Mouse (Mus musculus) embryonic facial prominence, embryonic 14.5 days (tissue): Measurements from ENCODE around the gene Wnt9a. TPM values are rescaled to one million over a fixed set of nuclear protein-coding genes. Genes with fewer than 3 reads are reported as not detected.

Experiments used
- ATAC-seq: fragments of 200-750 bp; cut with Nextera tagmentation; 2 replicates; pipeline ENCODE4 v1.8.0; 2017; ENCODE audit warnings: low read depth, moderate number of reproducible peaks, moderate TSS enrichment
- DNase-seq: peaks from one replicate; pipeline ENCODE4 v3.0.0-alpha.2; 2015; ENCODE audit warnings: low spot score
- H3K27ac ChIP-seq: fragments of 300-500 bp; sonication (generic); replicated peaks from 2 replicates; pipeline ENCODE4 v1.5.1; 2014; ENCODE audit warnings: low read depth, mild to moderate bottlenecking, low read length, moderate library complexity
- H3K27me3 ChIP-seq: fragments of 300-500 bp; sonication (generic); replicated peaks from 2 replicates; pipeline ENCODE4 v1.6.1; 2014; ENCODE audit warnings: low read length; ENCODE audit not compliant: control insufficient read depth, insufficient read depth
- H3K36me3 ChIP-seq: fragments of 300-500 bp; sonication (generic); 2 replicates; pipeline ENCODE4 v1.6.1; 2014; ENCODE audit warnings: low read length, mixed read lengths; ENCODE audit not compliant: control insufficient read depth, insufficient read depth
- H3K4me1 ChIP-seq: fragments of 300-500 bp; sonication (generic); 2 replicates; pipeline ENCODE4 v1.6.1; 2014; ENCODE audit warnings: antibody characterized with exemption, low read length; ENCODE audit not compliant: control insufficient read depth, insufficient read depth
- H3K4me2 ChIP-seq: fragments of 300-500 bp; sonication (generic); 2 replicates; pipeline ENCODE4 v1.6.1; 2014; ENCODE audit warnings: low read depth, mild to moderate bottlenecking, low read length, moderate library complexity, mixed read lengths
- H3K4me3 ChIP-seq: fragments of 300-500 bp; sonication (generic); 2 replicates; pipeline ENCODE4 v1.5.1; 2014; ENCODE audit warnings: low read depth, mild to moderate bottlenecking, low read length
- H3K9ac ChIP-seq: fragments of 300-500 bp; sonication (generic); 2 replicates; pipeline ENCODE4 v1.6.1; 2014; ENCODE audit warnings: low read depth, mild to moderate bottlenecking, low read length, moderate library complexity, mixed read lengths
- H3K9me3 ChIP-seq: fragments of 300-500 bp; sonication (generic); 2 replicates; pipeline ENCODE4 v1.6.1; 2016; ENCODE audit warnings: low read length; ENCODE audit not compliant: control insufficient read depth
- WGBS: fragments of 180-500 bp; shearing (Covaris S2); extraction: QIAGEN DNeasy Blood & Tissue Kit; methylation state at CpG from one replicate; pipeline ENCODE4 v1.1.7; 2014; 5-methylcytosine and 5-hydroxymethylcytosine counted together
- polyA plus RNA-seq: library from polyadenylated mRNA; unstranded; fragments of >200 nt; fragmentation: Nextera tagmentation; extraction: Ambion mirVana; gene quantifications from 2 replicates; pipeline ENCODE4 v1.2.1, GENCODE M21; 2014

Wnt9a gene
- polyA plus RNA-seq, 1 experiment from 2014 or later = 4.8 TPM

DNA sequence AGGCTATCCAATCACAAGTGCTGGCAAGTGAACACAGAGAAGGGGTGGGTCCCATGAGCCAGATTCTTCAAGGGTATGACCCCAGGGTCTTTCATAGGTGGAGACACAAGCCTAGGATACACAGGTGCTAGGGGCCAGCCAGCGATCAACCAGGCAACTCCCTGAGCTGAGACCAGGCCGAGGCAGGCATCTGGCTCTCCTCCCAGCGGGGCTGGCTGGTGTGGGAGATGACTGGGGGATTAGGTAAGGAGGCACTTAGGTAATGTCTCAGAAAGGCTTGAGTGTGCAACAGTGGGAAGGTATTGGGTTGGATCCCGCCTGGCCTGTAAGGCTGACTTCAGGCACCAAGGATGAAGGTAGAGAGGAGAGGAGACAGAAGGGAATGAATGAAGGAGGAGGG lies 28.4 kb downstream of the Wnt9a start:
- Histone ChIP-seq H3K36me3 (0 out of 2 replicates have a peak, but pooled peaks cover 9% of the 10 kb centered on the region), H3K4me2 (no peak overlapping the region), H3K4me1 (peaks cover 10% of the 10 kb centered on the region; the same call in 1 of the 2 replicates), H3K27ac (no peak overlapping the region), H3K27me3 (no peaks in the 10 kb centered on the region), H3K9me3 (no peaks in the 10 kb centered on the region), H3K9ac (no peak overlapping the region), H3K4me3 (no peak overlapping the region)
- ATAC-seq = no peak
- 70% methylated on average over 4 of the region's 4 CpGs for WGBS
- DNase-seq = no peak

DNA sequence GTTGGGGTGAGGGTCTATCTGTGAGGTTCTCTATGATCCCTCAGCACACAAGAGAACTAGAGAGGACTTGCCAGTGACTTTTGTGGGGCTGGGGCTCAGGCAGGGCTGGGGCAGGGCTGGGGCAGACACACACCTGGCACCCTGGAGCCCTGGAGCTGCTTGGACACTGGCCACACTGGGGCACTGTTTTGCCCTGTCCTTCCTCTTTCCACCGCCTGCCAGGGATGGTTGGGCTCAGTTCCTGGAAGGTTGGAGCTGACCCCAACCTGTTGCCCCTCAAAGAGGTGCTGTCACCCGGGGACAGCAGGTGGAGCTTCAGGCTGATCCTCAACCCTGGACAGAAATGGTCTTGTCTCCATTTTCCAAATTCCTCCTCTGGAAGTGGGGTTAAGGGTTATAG lies 29.2 kb downstream of the Wnt9a start:
- peaks cover 10% of the 10 kb centered on the region; the same call in 1 of the 2 replicates for H3K4me1 ChIP-seq
- 54% methylated on average over 2 of the region's 2 CpGs for WGBS
- DNase-seq = no peak
- no peak overlapping the region for H3K4me3 ChIP-seq
- H3K9me3 ChIP-seq = no peaks in the 10 kb centered on the region
- no peak overlapping the region for H3K9ac ChIP-seq
- no peak overlapping the region for H3K27ac ChIP-seq
- 0 out of 2 replicates have a peak, but pooled peaks cover 9% of the 10 kb centered on the region for H3K36me3 ChIP-seq
- H3K27me3 ChIP-seq = no peaks in the 10 kb centered on the region
- no peak overlapping the region for H3K4me2 ChIP-seq
- no peak for ATAC-seq

DNA sequence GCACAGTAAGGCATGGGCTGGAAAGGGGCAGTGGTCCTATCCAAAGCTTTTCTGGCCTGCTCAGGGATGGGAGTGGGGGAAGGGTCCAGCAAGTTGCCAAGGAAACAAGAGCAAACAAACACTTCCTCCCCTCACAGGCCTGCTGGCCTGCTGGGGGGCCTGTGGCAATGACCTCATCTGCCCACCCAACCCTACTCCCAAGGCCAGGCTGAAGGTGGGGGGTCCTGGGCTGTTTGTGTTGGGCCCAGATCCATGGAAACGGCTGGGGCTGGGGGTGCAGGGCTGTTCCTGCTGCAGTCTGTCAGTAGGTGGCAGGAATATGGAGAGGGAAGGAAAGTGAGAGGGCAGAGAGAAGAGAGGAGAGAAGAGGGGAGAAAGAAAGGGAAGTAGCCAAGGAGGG lies 29.7 kb downstream of the Wnt9a start:
- 23% methylated on average over 1 of the region's 1 CpGs for WGBS
- Histone ChIP-seq H3K4me3 (no peak overlapping the region), H3K27ac (no peak overlapping the region), H3K4me2 (no peak overlapping the region), H3K4me1 (peaks cover 10% of the 10 kb centered on the region; the same call in 1 of the 2 replicates), H3K9ac (no peak overlapping the region), H3K36me3 (0 out of 2 replicates have a peak, but pooled peaks cover 5% of the 10 kb centered on the region), H3K27me3 (no peaks in the 10 kb centered on the region), H3K9me3 (no peaks in the 10 kb centered on the region)
- DNase-seq = no peak
- ATAC-seq = peak; percentile 60; the same call in 1 of the 2 replicates

DNA sequence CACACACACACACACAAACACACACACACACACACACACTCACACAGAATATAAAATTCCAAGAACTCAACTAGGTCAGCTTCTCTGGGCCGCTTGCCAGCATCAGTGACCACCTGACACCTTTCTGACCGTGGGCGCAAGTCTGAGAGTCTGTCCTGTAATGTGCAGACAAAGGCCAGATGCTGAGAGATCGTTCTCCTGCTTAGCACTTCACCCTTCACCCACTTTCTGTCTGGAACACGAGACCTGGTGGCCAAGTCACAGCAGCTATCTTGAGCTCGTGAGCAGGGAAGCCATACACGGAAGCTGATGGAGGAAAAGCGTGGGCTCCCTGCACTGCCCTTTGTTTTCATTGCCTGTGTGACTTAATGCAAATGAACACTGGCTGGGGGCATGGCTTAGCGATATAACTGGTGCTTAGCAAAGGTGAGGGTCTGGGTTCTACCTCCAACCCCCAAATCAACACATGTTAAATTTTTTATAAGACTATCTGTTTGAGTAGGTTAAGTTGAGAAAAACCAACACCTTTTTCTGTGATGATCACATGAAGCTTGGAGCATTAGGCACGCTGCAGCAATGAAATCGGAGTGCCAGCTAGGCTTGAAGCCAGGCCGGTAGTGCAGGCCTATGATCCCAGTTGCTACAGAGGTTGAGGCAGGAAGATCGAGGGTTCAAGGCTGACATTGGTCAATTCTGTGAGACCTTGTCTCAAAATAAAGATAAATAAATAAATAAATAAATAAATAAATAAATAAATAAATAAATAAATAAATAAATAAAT lies 31.4 kb downstream of the Wnt9a start:
- H3K9ac ChIP-seq = no peak overlapping the region
- no peak overlapping the region for H3K4me3 ChIP-seq
- 63% methylated on average over 13 of the region's 13 CpGs for WGBS
- no peak overlapping the region for H3K4me2 ChIP-seq
- H3K4me1 ChIP-seq = peaks cover 6% of the 10 kb centered on the region; the same call in 1 of the 2 replicates
- no peaks in the 10 kb centered on the region for H3K9me3 ChIP-seq
- ATAC-seq (no peak), DNase-seq (no peak)
- H3K27ac ChIP-seq = no peak overlapping the region
- H3K36me3 ChIP-seq = no peaks in the 10 kb centered on the region
- H3K27me3 ChIP-seq = no peaks in the 10 kb centered on the region

DNA sequence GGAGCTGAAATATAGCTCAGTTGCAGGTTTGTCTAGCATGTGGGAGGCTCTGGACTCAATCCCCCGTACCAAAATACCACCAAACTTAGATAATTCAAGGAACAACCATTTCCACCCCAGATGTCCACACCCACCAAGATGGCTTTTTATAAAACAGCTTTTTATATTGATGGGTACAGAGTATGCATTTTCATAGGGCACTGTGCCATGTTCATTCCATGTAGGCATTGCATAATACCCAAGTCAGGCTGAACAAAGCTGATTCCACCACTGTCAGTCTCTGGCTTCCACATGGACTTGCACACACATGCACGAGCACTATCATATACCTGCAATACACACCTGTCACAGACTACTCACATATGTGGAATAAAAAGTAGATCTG lies 32.0 kb downstream of the Wnt9a start:
- Histone ChIP-seq H3K9ac (no peak overlapping the region), H3K4me1 (peaks cover 6% of the 10 kb centered on the region; the same call in 1 of the 2 replicates), H3K4me3 (no peak overlapping the region), H3K27ac (no peak overlapping the region), H3K27me3 (no peaks in the 10 kb centered on the region), H3K4me2 (no peak overlapping the region), H3K36me3 (no peaks in the 10 kb centered on the region), H3K9me3 (no peaks in the 10 kb centered on the region)
- no peak for ATAC-seq
- no peak for DNase-seq
- 92% methylated on average over 2 of the region's 2 CpGs for WGBS

DNA sequence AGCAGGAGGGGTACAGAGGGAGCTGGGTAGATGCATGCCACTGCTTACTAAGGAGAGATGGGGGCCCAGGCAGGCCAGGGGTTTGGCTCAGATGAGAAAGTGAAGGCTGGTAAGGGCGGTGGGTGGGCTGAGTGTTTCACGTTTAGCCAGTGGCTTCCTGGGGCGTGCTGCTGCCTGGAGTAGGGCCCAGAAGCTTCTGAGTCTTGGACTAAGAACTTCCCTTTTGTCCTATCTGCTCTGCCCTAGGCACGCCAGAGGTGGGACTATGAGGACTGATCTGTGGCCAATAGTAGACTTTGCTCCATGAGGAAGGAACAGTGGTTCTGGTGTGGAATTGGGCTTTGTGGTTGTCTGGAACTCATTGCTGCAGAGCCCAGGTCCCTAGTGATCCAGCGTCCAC lies 36.2 kb downstream of the Wnt9a start:
- H3K9ac ChIP-seq = no peak overlapping the region
- no peaks in the 10 kb centered on the region for H3K27me3 ChIP-seq
- no peaks in the 10 kb centered on the region for H3K9me3 ChIP-seq
- DNase-seq = no peak
- H3K4me2 ChIP-seq = no peak overlapping the region
- no peaks in the 10 kb centered on the region for H3K36me3 ChIP-seq
- no peak overlapping the region for H3K27ac ChIP-seq
- no peak for ATAC-seq
- no peak overlapping the region for H3K4me3 ChIP-seq
- peaks cover 3% of the 10 kb centered on the region; the same call in 1 of the 2 replicates for H3K4me1 ChIP-seq
- WGBS = 76% methylated on average over 5 of the region's 5 CpGs

DNA sequence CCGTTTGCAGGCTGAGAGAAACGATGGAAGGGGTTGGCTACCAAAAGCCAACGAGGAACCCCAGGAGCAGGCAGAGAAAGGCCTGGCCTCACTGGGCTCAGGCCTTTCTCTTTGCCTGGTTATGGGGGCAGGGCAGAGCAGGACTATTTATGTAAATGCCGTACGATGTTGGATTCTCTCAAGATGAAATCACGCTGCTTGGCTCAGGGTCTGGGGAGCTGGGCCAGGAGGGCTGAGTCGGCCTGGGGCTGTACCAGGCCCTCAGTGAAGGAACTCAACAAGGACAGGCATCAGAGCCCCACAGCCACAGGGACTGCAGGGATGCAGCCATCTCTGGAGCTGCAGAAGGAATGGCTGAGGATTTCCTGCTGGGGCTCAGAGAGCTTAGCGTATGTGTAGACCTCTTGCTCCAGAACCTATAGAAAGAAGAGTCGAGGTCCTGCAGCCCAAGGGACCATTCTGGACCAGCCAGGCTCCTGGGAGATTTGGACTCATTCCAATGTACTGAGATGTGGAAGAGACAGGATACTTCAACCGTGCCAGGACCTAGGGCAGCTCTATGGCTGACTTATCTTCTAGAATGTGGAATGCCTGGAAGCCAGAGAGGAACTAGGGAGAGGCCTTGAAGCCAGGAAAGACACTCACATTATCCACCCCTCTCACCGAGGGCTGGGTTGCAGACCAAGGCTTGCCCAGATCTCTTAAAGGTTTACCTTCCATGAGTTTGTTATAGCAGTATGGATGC lies 39.6 kb downstream of the Wnt9a start:
- peaks cover 10% of the 10 kb centered on the region; the same call in 1 of the 2 replicates for H3K4me1 ChIP-seq
- H3K36me3 ChIP-seq = no peaks in the 10 kb centered on the region
- no peak overlapping the region for H3K4me2 ChIP-seq
- no peak overlapping the region for H3K27ac ChIP-seq
- H3K9ac ChIP-seq = no peak overlapping the region
- ATAC-seq = peak; percentile 50; the same call in 1 of the 2 replicates
- H3K4me3 ChIP-seq = no peak overlapping the region
- peak; percentile 62 for DNase-seq
- no peaks in the 10 kb centered on the region for H3K9me3 ChIP-seq
- H3K27me3 ChIP-seq = no peaks in the 10 kb centered on the region
- WGBS = 78% methylated on average over 11 of the region's 11 CpGs

DNA sequence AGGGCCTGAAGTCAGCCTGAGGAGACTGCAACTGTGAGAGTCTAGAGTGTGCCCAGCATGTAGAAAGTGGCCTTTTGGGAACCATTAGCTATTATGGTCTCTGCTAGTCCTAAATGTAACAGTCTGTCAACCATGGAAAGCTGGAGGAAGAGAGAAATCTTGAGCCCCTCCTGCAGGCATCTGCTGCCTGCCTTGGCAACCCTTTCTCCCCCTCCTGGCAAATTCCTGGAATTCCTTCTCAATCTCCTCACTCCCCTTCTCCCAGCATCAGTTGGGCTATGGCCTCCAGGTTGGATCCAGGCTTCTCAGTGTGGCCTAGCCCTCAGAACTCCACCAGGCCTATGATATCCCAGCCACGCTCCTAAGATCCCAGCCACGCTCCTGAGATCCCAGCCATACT lies 43.6 kb downstream of the Wnt9a start:
- WGBS = 100% methylated on average over 2 of the region's 2 CpGs
- Histone ChIP-seq H3K9me3 (no peaks in the 10 kb centered on the region), H3K27me3 (no peaks in the 10 kb centered on the region), H3K4me2 (no peak overlapping the region), H3K4me1 (peaks cover 10% of the 10 kb centered on the region; the same call in 1 of the 2 replicates), H3K27ac (no peak overlapping the region), H3K36me3 (no peaks in the 10 kb centered on the region), H3K4me3 (no peak overlapping the region), H3K9ac (peak overlapping the region; percentile 37; the same call in 1 of the 2 replicates)
- DNase-seq (no peak), ATAC-seq (no peak)
